Mouse (Mus musculus) liver, embryonic 12.5 days (tissue): ENCODE data around the gene Arrdc1. TPM values are rescaled to one million over a fixed set of nuclear protein-coding genes. Genes with fewer than 3 reads are reported as not detected.

ENCODE experiments used
- ATAC-seq: fragments of 200-750 bp; cut with Nextera tagmentation; 2 replicates; pipeline ENCODE4 v1.8.0; 2017; ENCODE audit warnings: moderate number of reproducible peaks, mild to moderate bottlenecking, moderate library complexity
- H3K27ac ChIP-seq: fragments of 300-500 bp; sonication (generic); 2 replicates; pipeline ENCODE4 v1.5.1; 2016; ENCODE audit warnings: mild to moderate bottlenecking
- H3K27me3 ChIP-seq: fragments of 300-500 bp; sonication (generic); replicated peaks from 2 replicates; pipeline ENCODE4 v1.6.1; 2016; ENCODE audit warnings: mild to moderate bottlenecking, moderate library complexity
- H3K36me3 ChIP-seq: fragments of 300-500 bp; sonication (generic); 2 replicates; pipeline ENCODE4 v1.6.1; 2016; ENCODE audit warnings: mild to moderate bottlenecking, moderate library complexity
- H3K4me1 ChIP-seq: fragments of 300-500 bp; sonication (generic); 2 replicates; pipeline ENCODE4 v1.6.1; 2016
- H3K4me2 ChIP-seq: fragments of 300-500 bp; sonication (generic); 2 replicates; pipeline ENCODE4 v1.6.1; 2016; ENCODE audit warnings: mild to moderate bottlenecking, moderate library complexity
- H3K4me3 ChIP-seq: fragments of 300-500 bp; sonication (generic); 2 replicates; pipeline ENCODE4 v1.5.1; 2016; ENCODE audit warnings: mild to moderate bottlenecking, moderate library complexity
- H3K9ac ChIP-seq: fragments of 300-500 bp; sonication (generic); 2 replicates; pipeline ENCODE4 v1.6.1; 2016; ENCODE audit warnings: mild to moderate bottlenecking, moderate library complexity
- H3K9me3 ChIP-seq: fragments of 300-500 bp; sonication (generic); replicated peaks from 2 replicates; pipeline ENCODE4 v1.6.1; 2016; ENCODE audit warnings: mild to moderate bottlenecking, moderate library complexity
- WGBS: fragments of 180-500 bp; shearing (Covaris S2); methylation state at CpG from one replicate; pipeline ENCODE4 v1.1.7; 2016; ENCODE audit not compliant: insufficient replicate concordance; 5-methylcytosine and 5-hydroxymethylcytosine counted together
- microRNA-seq: library from miRNA; unstranded; fragments of <30 nt; microRNA quantifications from one replicate; pipeline ENCODE4, GENCODE M21; 2017
- polyA plus RNA-seq: library from polyadenylated mRNA; unstranded; fragments of >200 nt; fragmentation: Nextera tagmentation; extraction: Ambion mirVana; gene quantifications from 2 replicates; pipeline ENCODE4 v1.2.1, GENCODE M21; 2016

Gene Arrdc1
- polyA plus RNA-seq, 1 experiment from 2014 or later: 20.2 TPM

GRCm38 (mm10) chr2:24892318-24892717 lies 42.7 kb downstream of the Arrdc1 start:
- no peak overlapping the region for H3K4me3 ChIP-seq
- peaks cover 46% of the 10 kb centered on the region for H3K4me1 ChIP-seq
- no peaks in the 10 kb centered on the region for H3K27me3 ChIP-seq
- H3K27ac ChIP-seq: no peak overlapping the region
- no peaks in the 10 kb centered on the region for H3K9me3 ChIP-seq
- no peak overlapping the region for H3K4me2 ChIP-seq
- no peak overlapping the region for H3K9ac ChIP-seq
- no peaks in the 10 kb centered on the region for H3K36me3 ChIP-seq
- ATAC-seq: no peak
- WGBS: 81% methylated on average over 5 of the region's 5 CpGs

- Histone ChIP-seq H3K4me2 (no peak overlapping the region), H3K9me3 (no peaks in the 10 kb centered on the region), H3K36me3 (peaks cover 12% of the 10 kb centered on the region), H3K4me3 (no peak overlapping the region), H3K4me1 (peaks cover 46% of the 10 kb centered on the region), H3K9ac (no peak overlapping the region), H3K27me3 (no peaks in the 10 kb centered on the region), H3K27ac (no peak overlapping the region)
- 56% methylated on average over 6 of the region's 6 CpGs for WGBS
- peak; percentile 70; the same call in 1 of the 2 replicates for ATAC-seq
These were observed 44.3 kb downstream of the Arrdc1 start for GRCm38 (mm10) chr2:24890541-24891447.

DNA sequence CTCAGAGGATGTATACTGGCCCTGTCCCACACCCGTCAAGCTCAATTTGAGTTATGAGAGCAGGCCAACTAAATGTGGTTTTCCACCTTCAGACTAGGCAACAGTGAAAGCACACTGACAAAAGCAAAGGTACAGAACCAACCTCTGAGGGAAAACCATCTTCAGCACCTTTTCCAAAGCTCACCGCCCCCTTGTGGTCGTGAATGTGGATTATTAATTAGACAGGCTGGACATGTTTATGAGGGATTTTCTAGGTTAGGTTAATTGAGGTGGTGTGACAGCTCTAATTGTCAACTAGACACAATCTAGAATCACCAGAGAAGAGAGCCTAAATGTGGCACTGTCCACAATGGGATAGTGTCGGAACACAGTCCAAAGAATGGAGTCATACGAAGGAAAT lies 46.2 kb downstream of the Arrdc1 start:
- H3K4me1 ChIP-seq: peaks cover 33% of the 10 kb centered on the region
- H3K27ac ChIP-seq: no peak overlapping the region
- H3K27me3 ChIP-seq: no peaks in the 10 kb centered on the region
- H3K36me3 ChIP-seq: peaks cover 28% of the 10 kb centered on the region
- WGBS: 76% methylated on average over 5 of the region's 5 CpGs
- H3K9ac ChIP-seq: no peak overlapping the region
- H3K4me2 ChIP-seq: no peak overlapping the region
- H3K9me3 ChIP-seq: no peaks in the 10 kb centered on the region
- no peak overlapping the region for H3K4me3 ChIP-seq
- ATAC-seq: no peak

GRCm38 (mm10) chr2:24880686-24881085 lies 54.4 kb downstream of the Arrdc1 start:
- WGBS: 83% methylated on average over 2 of the region's 2 CpGs
- H3K9me3 ChIP-seq: no peaks in the 10 kb centered on the region
- no peak overlapping the region for H3K9ac ChIP-seq
- no peak for ATAC-seq
- H3K27me3 ChIP-seq: no peaks in the 10 kb centered on the region
- no peak overlapping the region for H3K4me3 ChIP-seq
- H3K4me2 ChIP-seq: no peak overlapping the region
- H3K27ac ChIP-seq: no peak overlapping the region
- H3K4me1 ChIP-seq: no peaks in the 10 kb centered on the region
- peaks cover 60% of the 10 kb centered on the region for H3K36me3 ChIP-seq

Small RNA genes lying within 50 kb of the gene (microRNA-seq; reads per million reads assigned to microRNA genes)
- not detected for gene Gm22875

Other genes with a start within 250 kb of the Arrdc1 start
- 0.02 and 0.05 TPM in 2 replicates for gene Cacna1b, start 172.1 kb downstream of the Arrdc1 start, polyA plus RNA-seq
- gene Ehmt1, start 15.6 kb downstream of the Arrdc1 start, polyA plus RNA-seq: 30.7 and 31.7 TPM in 2 replicates
- gene Zmynd19, start 14.5 kb upstream of the Arrdc1 start, polyA plus RNA-seq: 19.8 and 24.0 TPM in 2 replicates
- 14.5 and 16.6 TPM in 2 replicates for gene Dph7, start 27.1 kb upstream of the Arrdc1 start, polyA plus RNA-seq
- gene Mrpl41, start 39.8 kb upstream of the Arrdc1 start, polyA plus RNA-seq: 109 and 113 TPM in 2 replicates
- gene Pnpla7, start 40.8 kb upstream of the Arrdc1 start, polyA plus RNA-seq: 16.5 and 17.0 TPM in 2 replicates
- 16.1 and 17.0 TPM in 2 replicates for gene Nsmf, start 119.1 kb upstream of the Arrdc1 start, polyA plus RNA-seq
- gene Entpd8, start 145.1 kb upstream of the Arrdc1 start, polyA plus RNA-seq: 1.2 and 1.4 TPM in 2 replicates
- gene Noxa1, start 159.9 kb upstream of the Arrdc1 start, polyA plus RNA-seq: 0.64 and 0.71 TPM in 2 replicates
- gene Nrarp, start 245.5 kb upstream of the Arrdc1 start, polyA plus RNA-seq: 5.9 and 6.2 TPM in 2 replicates